Mouse (Mus musculus): ENCODE measurements around the gene Echs1.

Gene Echs1

GRCm38 (mm10) chr7:140060936-140061831, 55.1 kb downstream of the Echs1 start:
- no peak for DNase-seq

DNA sequence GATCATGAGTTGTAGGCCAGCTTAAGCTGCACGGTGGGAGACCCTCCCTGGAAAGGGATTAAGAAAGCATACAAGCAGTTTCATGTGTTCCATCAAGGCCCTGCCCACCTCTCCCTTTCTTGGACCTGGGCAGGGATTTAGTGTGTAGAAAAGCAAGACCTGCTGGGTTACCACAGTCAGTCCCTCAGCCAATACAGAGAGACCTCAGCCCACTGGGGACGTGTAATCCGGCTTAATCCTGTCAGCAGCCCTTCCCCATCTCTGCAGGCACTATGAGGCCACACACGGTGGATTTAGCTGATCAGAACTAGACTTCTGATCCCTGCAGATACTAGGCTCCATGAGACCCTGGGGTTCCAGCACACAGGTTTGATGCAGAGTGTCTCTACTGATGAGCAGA, 56.7 kb downstream of the Echs1 start:
- no peak for DNase-seq

- no peak for DNase-seq
Observed at GRCm38 (mm10) chr7:140058528-140058927, 57.7 kb downstream of the Echs1 start.

GRCm38 (mm10) chr7:140057413-140058407, 58.6 kb downstream of the Echs1 start:
- DNase-seq: no peak

Measured in thymus, postnatal 36 days (tissue).